Mouse (Mus musculus): ENCODE data around the gene Rnf223. TPM values are rescaled to one million over a fixed set of nuclear protein-coding genes. Genes with fewer than 3 reads are reported as not detected.
A peak's percentile ranks its signal among the peaks of the same experiment; 100 is the strongest.
"Not testable (repeated sequence)": the region's sequence is repeated elsewhere in the genome, so short reads cannot be mapped to it uniquely, and the experiment has no call there.

Gene Rnf223
- polyA plus RNA-seq, 2 experiments = 0.13 to 0.27 TPM

DNA sequence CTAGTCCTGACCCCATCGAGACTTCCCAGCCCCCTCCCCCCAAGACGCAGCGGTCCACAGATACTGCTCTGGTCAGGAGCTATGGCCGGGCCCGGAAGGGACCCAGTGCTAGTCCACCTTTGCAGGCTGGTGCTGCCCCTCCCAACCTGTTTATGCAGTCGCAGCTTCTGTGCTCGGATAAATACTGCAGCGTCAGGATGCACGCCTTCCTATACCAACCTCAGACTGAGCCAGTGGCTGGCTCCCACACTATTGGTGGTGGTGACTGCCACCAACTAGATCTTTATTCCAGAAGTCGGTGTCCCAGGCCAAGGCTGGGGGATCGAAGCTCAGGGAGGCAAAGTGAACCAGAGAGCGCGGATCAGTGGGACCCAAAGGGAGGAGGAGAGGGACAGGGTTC lies 4.8 kb downstream of the Rnf223 start:
- ATAC-seq (ENCODE audit: insufficient read depth) = no peak
- H3K9ac ChIP-seq (replicated peaks) = no peak overlapping the region
- DNase-seq (ENCODE audit: low read depth in 3 of 3, low spot score in 3 of 3) = no peak
- peaks cover 2% of the 10 kb centered on the region; the same call in 1 of the 2 replicates for H3K9me3 ChIP-seq (ENCODE audit: control insufficient read depth, low read length)
- TF ChIP-seq CTCF (IDR thresholded peaks at IDR 0.05; ENCODE audit: low read depth) (no peak), EP300 (IDR thresholded peaks at IDR 0.05; ENCODE audit: low read depth) (no peak)
- no peak overlapping the region for H3K4me2 ChIP-seq (ENCODE audit: low read depth)
- no peaks in the 10 kb centered on the region for H3K36me3 ChIP-seq (replicated peaks; ENCODE audit: control insufficient read depth, insufficient read depth, low read depth)
- H3K27me3 ChIP-seq (ENCODE audit: control insufficient read depth, insufficient read depth, low read length) = no peaks in the 10 kb centered on the region
- no peak overlapping the region for H3K27ac ChIP-seq
- H3K4me1 ChIP-seq (replicated peaks; ENCODE audit: control insufficient read depth in 2 of 2, insufficient read depth in 2 of 2, low read length in 1 of 2) = no peaks in the 10 kb centered on the region
- WGBS (ENCODE audit: insufficient replicate concordance) = 84% methylated on average over 13 of the region's 13 CpGs
- no peak overlapping the region for H3K4me3 ChIP-seq (ENCODE audit: insufficient read depth in 1 of 2, low read depth in 2 of 2, low read length in 2 of 2)

DNA sequence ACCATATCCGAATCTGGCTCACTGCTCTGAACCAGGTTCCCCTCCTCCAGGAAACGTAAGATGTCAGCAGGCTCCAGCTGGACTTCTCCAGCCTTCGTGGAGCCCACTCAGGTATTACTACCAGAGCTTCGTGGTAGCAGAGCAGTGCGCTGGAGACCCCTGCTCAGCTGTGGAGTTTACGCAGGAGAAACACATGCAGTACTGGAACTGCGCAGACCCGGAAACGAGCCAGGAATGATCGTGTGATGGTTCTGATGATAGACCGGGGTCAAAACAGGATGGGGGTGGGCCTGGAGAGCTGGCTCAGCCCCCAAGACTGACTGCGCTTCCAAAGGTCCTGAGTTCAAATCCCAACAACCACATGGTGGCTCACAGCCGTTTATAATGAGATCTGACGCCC lies 5.5 kb downstream of the Rnf223 start:
- Histone ChIP-seq H3K4me1 (replicated peaks; ENCODE audit: control insufficient read depth in 2 of 2, insufficient read depth in 2 of 2, low read length in 1 of 2) (no peaks in the 10 kb centered on the region), H3K9ac (replicated peaks) (no peak overlapping the region), H3K9me3 (ENCODE audit: control insufficient read depth, low read length) (peaks cover 2% of the 10 kb centered on the region; the same call in 1 of the 2 replicates), H3K27ac (no peak overlapping the region), H3K36me3 (replicated peaks; ENCODE audit: control insufficient read depth, insufficient read depth, low read depth) (no peaks in the 10 kb centered on the region), H3K4me2 (ENCODE audit: low read depth) (no peak overlapping the region), H3K27me3 (ENCODE audit: control insufficient read depth, insufficient read depth, low read length) (no peaks in the 10 kb centered on the region), H3K4me3 (ENCODE audit: insufficient read depth in 1 of 2, low read depth in 2 of 2, low read length in 2 of 2) (no peak overlapping the region)
- ATAC-seq (ENCODE audit: insufficient read depth) (no peak), DNase-seq (ENCODE audit: low read depth in 3 of 3, low spot score in 3 of 3) (no peak)
- TF ChIP-seq EP300 (IDR thresholded peaks at IDR 0.05; ENCODE audit: low read depth) (no peak), CTCF (IDR thresholded peaks at IDR 0.05; ENCODE audit: low read depth) (no peak)
- WGBS (ENCODE audit: insufficient replicate concordance) = 84% methylated on average over 14 of the region's 14 CpGs

DNA sequence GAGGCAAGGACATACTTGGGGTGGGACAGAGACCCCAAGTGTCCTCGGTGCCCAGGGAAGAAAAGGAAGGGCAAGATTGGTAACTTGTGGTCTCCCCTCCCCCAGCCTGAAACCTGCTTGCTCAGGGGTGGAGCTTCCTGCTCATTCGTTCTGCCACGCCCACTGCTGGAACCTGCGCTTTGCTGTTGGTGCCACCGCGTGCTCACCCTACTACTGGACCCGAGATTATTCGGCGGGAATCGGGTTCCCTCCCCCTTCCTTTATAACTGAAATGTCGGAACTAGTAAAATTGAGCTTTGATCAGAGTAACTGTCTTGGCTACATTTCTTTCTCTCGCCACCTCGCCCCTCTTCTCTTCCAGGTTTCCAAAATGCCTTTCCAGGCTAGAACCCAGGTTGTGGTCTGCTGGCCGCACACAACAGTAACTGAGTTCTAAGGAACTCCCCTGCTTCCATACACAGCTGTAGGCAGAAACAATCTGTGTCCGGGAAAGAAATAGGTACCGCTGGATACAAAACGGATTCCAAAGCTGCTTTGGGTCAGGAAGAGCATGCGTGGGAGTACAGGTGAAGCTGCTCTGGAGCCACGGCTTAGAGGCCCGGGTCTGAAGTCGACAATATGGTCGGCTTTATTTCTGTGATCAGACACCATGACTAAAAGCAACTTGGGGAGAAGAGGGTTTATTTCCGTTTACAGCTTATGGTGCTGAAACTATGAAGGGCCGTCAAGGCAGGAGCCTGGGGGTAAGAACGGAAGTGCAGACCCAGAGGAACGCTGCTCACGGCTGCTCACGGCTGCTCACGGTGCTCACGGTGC lies 6.2 kb downstream of the Rnf223 start:
- Histone ChIP-seq H3K4me2 (ENCODE audit: low read depth) (no peak overlapping the region), H3K27ac (no peak overlapping the region), H3K36me3 (replicated peaks; ENCODE audit: control insufficient read depth, insufficient read depth, low read depth) (no peaks in the 10 kb centered on the region), H3K4me1 (replicated peaks; ENCODE audit: control insufficient read depth in 2 of 2, insufficient read depth in 2 of 2, low read length in 1 of 2) (no peaks in the 10 kb centered on the region), H3K4me3 (ENCODE audit: insufficient read depth in 1 of 2, low read depth in 2 of 2, low read length in 2 of 2) (no peak overlapping the region), H3K9ac (replicated peaks) (no peak overlapping the region), H3K9me3 (ENCODE audit: control insufficient read depth, low read length) (peaks cover 2% of the 10 kb centered on the region; the same call in 1 of the 2 replicates), H3K27me3 (ENCODE audit: control insufficient read depth, insufficient read depth, low read length) (no peaks in the 10 kb centered on the region)
- TF ChIP-seq CTCF (IDR thresholded peaks at IDR 0.05; ENCODE audit: low read depth) = no peak
- no peak for TF ChIP-seq EP300 (IDR thresholded peaks at IDR 0.05; ENCODE audit: low read depth)
- WGBS (ENCODE audit: insufficient replicate concordance) = 82% methylated on average over 30 of the region's 30 CpGs
- no peak for ATAC-seq (ENCODE audit: insufficient read depth)
- peak in 1 of 3 experiments; percentile 24 for DNase-seq (ENCODE audit: low read depth in 3 of 3, low spot score in 3 of 3)

DNA sequence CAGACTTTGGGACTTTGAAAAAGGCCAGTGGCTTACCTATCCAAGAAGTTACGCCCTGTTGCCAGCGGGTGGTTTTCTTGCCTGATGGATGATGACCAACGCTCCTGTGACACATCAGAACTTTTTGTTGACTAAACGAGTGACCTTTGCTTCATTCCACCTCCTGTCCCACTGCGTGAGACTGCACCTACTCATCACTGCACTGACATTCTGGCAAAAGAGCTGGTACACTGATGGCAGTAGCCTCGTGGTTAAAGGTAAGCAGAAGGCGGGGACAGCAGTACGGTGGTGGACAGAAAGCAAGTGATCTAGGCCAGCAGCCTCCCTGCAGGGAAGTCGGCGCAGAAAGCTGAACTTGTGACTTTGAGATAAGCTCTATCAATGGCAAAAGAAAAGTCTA lies 20.6 kb downstream of the Rnf223 start:
- H3K4me3 ChIP-seq (ENCODE audit: insufficient read depth in 1 of 2, low read depth in 2 of 2, low read length in 2 of 2); H3K9me3 ChIP-seq (ENCODE audit: control insufficient read depth, low read length); H3K27me3 ChIP-seq (ENCODE audit: control insufficient read depth, insufficient read depth, low read length); H3K9ac ChIP-seq (replicated peaks); DNase-seq (ENCODE audit: low read depth in 3 of 3, low spot score in 3 of 3); H3K27ac ChIP-seq; H3K4me1 ChIP-seq (replicated peaks; ENCODE audit: control insufficient read depth in 2 of 2, insufficient read depth in 2 of 2, low read length in 1 of 2); ATAC-seq (ENCODE audit: insufficient read depth); H3K4me2 ChIP-seq (ENCODE audit: low read depth); H3K36me3 ChIP-seq (replicated peaks; ENCODE audit: control insufficient read depth, insufficient read depth, low read depth): not testable (repeated sequence)
- 58% methylated on average over 10 of the region's 10 CpGs for WGBS (ENCODE audit: insufficient replicate concordance)

DNA sequence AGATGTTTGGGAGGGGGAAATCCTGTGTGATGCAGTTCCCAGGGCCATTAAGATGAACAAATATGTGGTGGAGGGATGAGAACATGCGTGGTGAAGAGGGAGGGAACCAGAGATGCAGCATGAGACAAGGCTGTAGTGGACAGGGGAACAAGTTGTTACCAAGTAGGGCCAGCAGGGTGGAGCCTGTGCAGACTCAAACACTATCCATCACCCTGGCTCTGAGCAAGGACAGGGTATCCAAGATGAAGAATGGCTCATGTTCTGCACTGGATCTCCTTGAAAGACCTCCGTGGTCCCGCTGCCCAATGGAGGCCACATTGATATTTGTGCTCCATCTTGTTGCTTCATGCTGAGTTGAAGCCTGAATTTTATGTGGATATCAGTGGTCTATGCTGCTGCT lies 24.5 kb downstream of the Rnf223 start:
- Histone ChIP-seq H3K9ac (replicated peaks) (no peak overlapping the region), H3K4me3 (ENCODE audit: insufficient read depth in 1 of 2, low read depth in 2 of 2, low read length in 2 of 2) (no peak overlapping the region), H3K4me1 (replicated peaks; ENCODE audit: control insufficient read depth in 2 of 2, insufficient read depth in 2 of 2, low read length in 1 of 2) (no peaks in the 10 kb centered on the region), H3K9me3 (ENCODE audit: control insufficient read depth, low read length) (no peaks in the 10 kb centered on the region; the same call in 1 of the 2 replicates), H3K27ac (no peak overlapping the region), H3K27me3 (ENCODE audit: control insufficient read depth, insufficient read depth, low read length) (no peaks in the 10 kb centered on the region), H3K36me3 (replicated peaks; ENCODE audit: control insufficient read depth, insufficient read depth, low read depth) (no peaks in the 10 kb centered on the region), H3K4me2 (ENCODE audit: low read depth) (no peak overlapping the region)
- no peak for TF ChIP-seq EP300 (IDR thresholded peaks at IDR 0.05; ENCODE audit: low read depth)
- TF ChIP-seq CTCF (IDR thresholded peaks at IDR 0.05; ENCODE audit: low read depth) = no peak; the same call in 1 of the 2 replicates
- DNase-seq (ENCODE audit: low read depth in 3 of 3, low spot score in 3 of 3) (no peak), ATAC-seq (ENCODE audit: insufficient read depth) (no peak)
- WGBS (ENCODE audit: insufficient replicate concordance) = 75% methylated on average over 3 of the region's 3 CpGs
